Mouse (Mus musculus) adrenal gland, postnatal 25 days (tissue): ENCODE results near the gene Usp2. TPM values are rescaled to one million over a fixed set of nuclear protein-coding genes. Genes with fewer than 3 reads are reported as not detected.
"Not testable (repeated sequence)": the region's sequence is repeated elsewhere in the genome, so short reads cannot be mapped to it uniquely, and the experiment has no call there.

ENCODE experiments used
- DNase-seq: peaks from one replicate; pipeline ENCODE4 v3.0.0; 2021; ENCODE audit warnings: mixed read lengths
- total RNA-seq: library from RNA; stranded (reverse); gene quantifications from 2 replicates; pipeline ENCODE4 v1.2.3, GENCODE M21; 2021

Gene Usp2
- total RNA-seq, 1 experiment from 2014 or later, result 22.8 TPM

- peak; percentile 74 for DNase-seq
Observed at GRCm38 (mm10) chr9:44093612-44094503, 27.0 kb downstream of the Usp2 start.

- no peak for DNase-seq
Observed at GRCm38 (mm10) chr9:44094737-44095136, 27.9 kb downstream of the Usp2 start.

- no peak for DNase-seq
Observed at GRCm38 (mm10) chr9:44095781-44096180, 29.0 kb downstream of the Usp2 start.

GRCm38 (mm10) chr9:44096536-44096935 lies 29.7 kb downstream of the Usp2 start:
- no peak for DNase-seq

- no peak for DNase-seq
Observed at GRCm38 (mm10) chr9:44101490-44101889, 34.7 kb downstream of the Usp2 start, which contains the start of gene Mfrp. Gene Mfrp (plus strand): TSS chr9:44101729.

GRCm38 (mm10) chr9:44104881-44105280 lies 38.1 kb downstream of the Usp2 start:
- no peak for DNase-seq

GRCm38 (mm10) chr9:44105781-44106180 lies 39.0 kb downstream of the Usp2 start:
- DNase-seq, result no peak

GRCm38 (mm10) chr9:44106182-44106581 lies 39.4 kb downstream of the Usp2 start:
- no peak for DNase-seq

- no peak for DNase-seq
Observed at GRCm38 (mm10) chr9:44106596-44106995, 39.8 kb downstream of the Usp2 start.

- peak; percentile 77 for DNase-seq
Observed at GRCm38 (mm10) chr9:44107110-44107509, 40.3 kb downstream of the Usp2 start, which contains the start of gene C1qtnf5. Gene C1qtnf5 (plus strand): TSS chr9:44107245.

GRCm38 (mm10) chr9:44107557-44108179 lies 40.8 kb downstream of the Usp2 start:
- DNase-seq, result peak; percentile 66

- no peak for DNase-seq
Observed at GRCm38 (mm10) chr9:44108269-44109055, 41.6 kb downstream of the Usp2 start.

GRCm38 (mm10) chr9:44109360-44110095 lies 42.7 kb downstream of the Usp2 start:
- peak; percentile 73 for DNase-seq

- DNase-seq, result not testable (repeated sequence)
Observed at GRCm38 (mm10) chr9:44111909-44112308, 45.1 kb downstream of the Usp2 start.

- peak; percentile 93 for DNase-seq
Observed at GRCm38 (mm10) chr9:44113105-44113789, 46.4 kb downstream of the Usp2 start, which contains the start of the genes Gm49380 and Rnf26. Gene Gm49380 (minus strand): TSS chr9:44113500. Gene Rnf26 (minus strand): TSS chr9:44113517.

GRCm38 (mm10) chr9:44114453-44114852 lies 47.6 kb downstream of the Usp2 start:
- no peak for DNase-seq

- no peak for DNase-seq
Observed at GRCm38 (mm10) chr9:44115599-44115998, 48.8 kb downstream of the Usp2 start.

GRCm38 (mm10) chr9:44116182-44116581 lies 49.4 kb downstream of the Usp2 start:
- DNase-seq, result no peak

GRCm38 (mm10) chr9:44119011-44119410 lies 52.2 kb downstream of the Usp2 start:
- DNase-seq, result peak; percentile 66

- DNase-seq, result no peak
Observed at GRCm38 (mm10) chr9:44119948-44120465, 53.2 kb downstream of the Usp2 start.

- no peak for DNase-seq
Observed at GRCm38 (mm10) chr9:44124317-44124716, 57.5 kb downstream of the Usp2 start.
